Mouse (Mus musculus): ENCODE measurements at regions not wholly inside any gene's neighbourhood (a gene's known extent, or its start where the extent isn't known, plus 50 kb on each side); places are given as distances from the start of the nearest gene placed in this dataset.

GRCm38 (mm10) chr15:61308936-61309335, 386.1 kb upstream of the A1bg start:
- in situ Hi-C loops (cut with MboI; ENCODE audit: low sequenced_read_pairs), result no loop called here

DNA sequence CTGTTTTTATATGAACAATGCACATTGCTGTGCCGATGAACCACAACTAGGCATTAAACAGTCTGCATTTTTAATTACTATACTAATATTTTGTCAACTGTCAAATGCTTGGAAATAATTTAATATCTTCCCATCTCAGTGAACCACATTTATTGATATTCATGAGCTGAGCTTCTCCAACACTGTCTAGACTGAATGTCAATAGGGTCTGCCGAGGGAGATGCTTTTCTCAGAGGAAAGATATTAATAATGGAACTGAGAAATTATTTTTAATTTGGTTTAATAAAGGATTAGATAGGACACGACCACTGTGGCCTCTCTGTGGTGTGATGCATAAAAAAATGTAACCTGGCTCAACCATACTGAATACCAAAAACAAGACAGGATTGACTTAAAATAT, 381.7 kb upstream of the A1bg start:
- in situ Hi-C loops (cut with MboI; ENCODE audit: low sequenced_read_pairs), result no loop called here

GRCm38 (mm10) chr15:61299796-61300195, 377.0 kb upstream of the A1bg start:
- in situ Hi-C loops (cut with MboI; ENCODE audit: low sequenced_read_pairs), result no loop called here

GRCm38 (mm10) chr15:61297447-61298208, 374.8 kb upstream of the A1bg start:
- in situ Hi-C loops (cut with MboI; ENCODE audit: low sequenced_read_pairs), result no loop called here

DNA sequence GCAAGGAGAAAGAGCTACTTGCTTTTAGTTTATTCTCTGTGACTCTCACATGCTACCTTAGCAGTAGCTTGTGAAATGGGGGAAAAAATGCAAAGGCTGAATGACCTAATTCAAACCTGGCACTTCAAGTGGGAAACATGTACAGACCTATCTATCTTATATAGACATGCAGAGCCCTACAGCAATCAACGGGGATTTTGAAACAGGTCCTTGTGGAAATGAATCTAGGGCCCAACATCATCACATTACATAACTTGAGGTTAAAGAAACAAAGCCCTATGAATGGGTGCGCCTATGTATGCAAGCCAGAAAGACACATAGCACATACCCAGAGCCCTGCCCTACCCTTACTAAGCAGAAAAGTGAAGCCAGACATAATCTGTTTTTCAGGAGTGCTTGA, 371.8 kb upstream of the A1bg start:
- in situ Hi-C loops (cut with MboI; ENCODE audit: low sequenced_read_pairs), result no loop called here

DNA sequence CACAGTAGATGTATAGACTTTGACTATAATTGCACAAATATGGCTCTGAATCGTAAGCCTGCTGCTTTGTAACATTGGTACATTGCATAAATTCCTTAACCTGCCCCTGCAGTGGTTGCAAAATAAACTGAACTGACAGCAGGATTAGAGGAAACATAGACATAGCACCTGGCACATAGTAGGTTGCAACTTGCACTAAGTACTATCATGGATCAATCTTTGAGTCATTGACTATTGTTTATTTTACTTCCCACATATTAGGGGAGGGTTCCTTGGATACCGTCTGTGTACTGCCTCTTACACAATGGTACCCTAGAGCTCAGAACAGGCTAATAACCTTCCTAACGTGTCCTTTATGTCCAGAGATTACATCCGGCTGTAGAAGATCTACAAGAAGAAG, 371.3 kb upstream of the A1bg start:
- in situ Hi-C loops (cut with MboI; ENCODE audit: low sequenced_read_pairs), result no loop called here

GRCm38 (mm10) chr15:61268766-61269165, 346.0 kb upstream of the A1bg start:
- in situ Hi-C loops (cut with MboI; ENCODE audit: low sequenced_read_pairs), result no loop called here

DNA sequence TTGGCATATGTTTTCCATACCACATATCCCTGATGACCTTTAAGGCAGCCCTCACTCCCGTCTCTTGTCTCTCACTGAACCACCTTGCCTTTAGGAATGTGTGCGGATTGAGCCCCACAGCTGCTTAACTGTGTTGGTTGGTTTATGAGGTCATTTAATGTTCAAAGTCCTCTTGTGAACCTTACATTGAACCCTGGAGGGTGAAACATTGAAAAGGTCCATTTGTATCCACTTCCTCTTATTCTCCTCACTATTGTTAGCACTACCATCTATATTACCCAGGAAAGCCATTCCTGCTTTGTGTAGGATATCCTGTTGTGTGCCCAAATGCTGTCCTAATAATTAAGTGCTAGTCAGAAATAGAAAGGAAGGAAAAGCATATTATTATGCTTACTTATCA, 336.2 kb upstream of the A1bg start:
- in situ Hi-C loops (cut with MboI; ENCODE audit: low sequenced_read_pairs), result no loop called here

- in situ Hi-C loops (cut with MboI; ENCODE audit: low sequenced_read_pairs), result no loop called here
Observed at GRCm38 (mm10) chr15:61244511-61244910, 321.7 kb upstream of the A1bg start.

GRCm38 (mm10) chr15:61242161-61242681, 319.4 kb upstream of the A1bg start:
- in situ Hi-C loops (cut with MboI; ENCODE audit: low sequenced_read_pairs), result no loop called here

- in situ Hi-C loops (cut with MboI; ENCODE audit: low sequenced_read_pairs), result no loop called here
Observed at GRCm38 (mm10) chr15:61241741-61242140, 318.9 kb upstream of the A1bg start.

- in situ Hi-C loops (cut with MboI; ENCODE audit: low sequenced_read_pairs), result no loop called here
Observed at GRCm38 (mm10) chr15:61240344-61240743, 317.5 kb upstream of the A1bg start.

- in situ Hi-C loops (cut with MboI; ENCODE audit: low sequenced_read_pairs), result no loop called here
Observed at GRCm38 (mm10) chr15:61239414-61239813, 316.6 kb upstream of the A1bg start.

GRCm38 (mm10) chr15:61238996-61239395, 316.2 kb upstream of the A1bg start:
- in situ Hi-C loops (cut with MboI; ENCODE audit: low sequenced_read_pairs), result no loop called here

GRCm38 (mm10) chr15:61229579-61229978, 306.8 kb upstream of the A1bg start:
- in situ Hi-C loops (cut with MboI; ENCODE audit: low sequenced_read_pairs), result no loop called here

GRCm38 (mm10) chr15:61222923-61223322, 300.1 kb upstream of the A1bg start:
- in situ Hi-C loops (cut with MboI; ENCODE audit: low sequenced_read_pairs), result no loop called here

GRCm38 (mm10) chr15:61210161-61210560, 287.3 kb upstream of the A1bg start:
- in situ Hi-C loops (cut with MboI; ENCODE audit: low sequenced_read_pairs), result no loop called here

GRCm38 (mm10) chr15:61189981-61190380, 267.2 kb upstream of the A1bg start:
- in situ Hi-C loops (cut with MboI; ENCODE audit: low sequenced_read_pairs), result no loop called here

GRCm38 (mm10) chr15:61189481-61189880, 266.7 kb upstream of the A1bg start:
- in situ Hi-C loops (cut with MboI; ENCODE audit: low sequenced_read_pairs), result no loop called here

DNA sequence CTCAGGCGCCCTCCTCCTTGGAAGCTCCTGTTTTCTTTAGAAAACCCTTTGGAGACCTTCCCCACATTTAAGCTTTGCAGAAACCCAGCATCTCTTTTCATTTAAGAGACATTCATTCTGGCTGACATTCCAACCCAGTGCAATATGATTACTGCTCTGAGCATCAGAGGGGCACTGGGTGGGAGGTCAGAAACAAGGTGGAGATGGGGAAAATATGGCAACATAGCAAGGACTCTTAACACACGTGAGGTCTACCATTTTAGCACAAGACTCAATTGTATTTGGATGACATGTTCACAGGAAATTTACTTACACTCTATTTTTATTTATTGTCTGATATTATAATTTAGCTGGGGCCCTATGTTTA, 261.8 kb upstream of the A1bg start:
- in situ Hi-C loops (cut with MboI; ENCODE audit: low sequenced_read_pairs), result no loop called here

- in situ Hi-C loops (cut with MboI; ENCODE audit: low sequenced_read_pairs), result no loop called here
Observed at GRCm38 (mm10) chr15:61183751-61184596, 261.2 kb upstream of the A1bg start.

- in situ Hi-C loops (cut with MboI; ENCODE audit: low sequenced_read_pairs), result no loop called here
Observed at GRCm38 (mm10) chr15:61183291-61183690, 260.5 kb upstream of the A1bg start.

Measured in CH12F3 (cell line).